Mouse (Mus musculus) embryonic facial prominence, embryonic 15.5 days (tissue): Measurements from ENCODE around the gene Pih1d1. TPM values are rescaled to one million over a fixed set of nuclear protein-coding genes. Genes with fewer than 3 reads are reported as not detected.

Experiments
- ATAC-seq: fragments of 200-750 bp; cut with Nextera tagmentation; 2 replicates; pipeline ENCODE4 v1.8.0; 2017; ENCODE audit warnings: low read depth, moderate TSS enrichment; ENCODE audit not compliant: insufficient number of reproducible peaks, low FRiP score, low TSS enrichment
- H3K27ac ChIP-seq: fragments of 300-500 bp; sonication (generic); replicated peaks from 2 replicates; pipeline ENCODE4 v1.5.1; 2015; ENCODE audit warnings: mild to moderate bottlenecking, inconsistent platforms
- H3K27me3 ChIP-seq: fragments of 300-500 bp; sonication (generic); 2 replicates; pipeline ENCODE4 v1.6.1; 2015; ENCODE audit warnings: inconsistent platforms
- H3K36me3 ChIP-seq: fragments of 300-500 bp; sonication (generic); 2 replicates; pipeline ENCODE4 v1.6.1; 2015; ENCODE audit warnings: mild to moderate bottlenecking, inconsistent platforms
- H3K4me1 ChIP-seq: fragments of 300-500 bp; sonication (generic); 2 replicates; pipeline ENCODE4 v1.6.1; 2015; ENCODE audit warnings: inconsistent platforms
- H3K4me2 ChIP-seq: fragments of 300-500 bp; sonication (generic); replicated peaks from 2 replicates; pipeline ENCODE4 v1.6.1; 2015; ENCODE audit warnings: mild to moderate bottlenecking, inconsistent platforms
- H3K4me3 ChIP-seq: fragments of 300-500 bp; sonication (generic); replicated peaks from 2 replicates; pipeline ENCODE4 v1.5.1; 2015; ENCODE audit warnings: mild to moderate bottlenecking, inconsistent platforms
- H3K9ac ChIP-seq: fragments of 300-500 bp; sonication (generic); 2 replicates; pipeline ENCODE4 v1.6.1; 2015; ENCODE audit warnings: inconsistent platforms
- H3K9me3 ChIP-seq: fragments of 300-500 bp; sonication (generic); replicated peaks from 2 replicates; pipeline ENCODE4 v1.6.1; 2016; ENCODE audit warnings: inconsistent platforms
- WGBS: fragments of 180-500 bp; shearing (Covaris S2); methylation state at CpG from one replicate; pipeline ENCODE4 v1.1.7; 2015; 5-methylcytosine and 5-hydroxymethylcytosine counted together
- microRNA counts: library from miRNA; unstranded; fragments of <30 nt; microRNA quantifications from one replicate; lab custom pipeline; 2016
- microRNA-seq: library from miRNA; unstranded; fragments of <30 nt; microRNA quantifications from one replicate; pipeline ENCODE4, GENCODE M21; 2016; ENCODE audit warnings: borderline number of aligned reads
- polyA plus RNA-seq: library from polyadenylated mRNA; unstranded; fragments of >200 nt; fragmentation: Nextera tagmentation; extraction: Ambion mirVana; gene quantifications from 2 replicates; pipeline ENCODE4 v1.2.1, GENCODE M21; 2015

Pih1d1 gene
- polyA plus RNA-seq, 1 experiment from 2014 or later: 87.5 TPM

GRCm38 (mm10) chr7:45195341-45196175, 41.5 kb downstream of the Pih1d1 start:
- Histone ChIP-seq H3K4me3 (no peak overlapping the region), H3K27ac (no peak overlapping the region), H3K36me3 (no peaks in the 10 kb centered on the region), H3K27me3 (peaks cover 5% of the 10 kb centered on the region; the same call in 1 of the 2 replicates), H3K9me3 (no peaks in the 10 kb centered on the region), H3K4me1 (peaks cover 18% of the 10 kb centered on the region), H3K9ac (0 out of 2 replicates have a peak overlapping the region, but pooled peaks have one; percentile 21), H3K4me2 (no peak overlapping the region)
- 60% methylated on average over 13 of the region's 13 CpGs for WGBS
- ATAC-seq: no peak

- Histone ChIP-seq H3K4me3 (no peak overlapping the region), H3K27me3 (peaks cover under 1% of the 10 kb centered on the region; the same call in 1 of the 2 replicates), H3K36me3 (no peaks in the 10 kb centered on the region), H3K27ac (no peak overlapping the region), H3K4me1 (peaks cover 18% of the 10 kb centered on the region), H3K9ac (0 out of 2 replicates have a peak overlapping the region, but pooled peaks have one; percentile 21), H3K9me3 (no peaks in the 10 kb centered on the region), H3K4me2 (no peak overlapping the region)
- 77% methylated on average over 4 of the region's 4 CpGs for WGBS
- ATAC-seq: no peak
Measured at GRCm38 (mm10) chr7:45196176-45196535, 42.1 kb downstream of the Pih1d1 start.

DNA sequence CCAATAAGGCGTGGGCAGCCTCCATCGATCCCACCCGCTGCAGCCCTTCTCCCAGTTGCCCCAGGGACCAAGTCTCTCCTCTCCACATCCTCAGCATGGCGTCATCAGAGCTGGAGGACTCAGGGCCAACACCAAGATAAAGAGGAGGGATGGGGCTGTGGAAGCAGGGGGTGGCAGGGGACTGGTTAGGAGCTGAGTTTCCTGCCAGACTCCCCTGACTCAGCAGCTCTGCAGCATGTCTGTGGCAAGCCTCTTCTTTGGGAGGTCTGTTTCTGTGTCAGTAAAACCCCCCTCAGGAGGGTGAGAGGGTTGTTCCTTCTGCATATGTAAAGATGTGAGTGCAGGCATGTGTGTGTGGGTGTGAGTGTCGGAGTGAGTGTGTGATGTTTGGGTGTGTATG, 42.9 kb downstream of the Pih1d1 start:
- no peak for ATAC-seq
- Histone ChIP-seq H3K27ac (no peak overlapping the region), H3K4me3 (no peak overlapping the region), H3K36me3 (no peaks in the 10 kb centered on the region), H3K4me2 (no peak overlapping the region), H3K27me3 (no peaks in the 10 kb centered on the region; the same call in 1 of the 2 replicates), H3K9ac (no peak overlapping the region), H3K9me3 (no peaks in the 10 kb centered on the region), H3K4me1 (peaks cover 12% of the 10 kb centered on the region; the same call in 1 of the 2 replicates)
- WGBS: 59% methylated on average over 5 of the region's 5 CpGs

DNA sequence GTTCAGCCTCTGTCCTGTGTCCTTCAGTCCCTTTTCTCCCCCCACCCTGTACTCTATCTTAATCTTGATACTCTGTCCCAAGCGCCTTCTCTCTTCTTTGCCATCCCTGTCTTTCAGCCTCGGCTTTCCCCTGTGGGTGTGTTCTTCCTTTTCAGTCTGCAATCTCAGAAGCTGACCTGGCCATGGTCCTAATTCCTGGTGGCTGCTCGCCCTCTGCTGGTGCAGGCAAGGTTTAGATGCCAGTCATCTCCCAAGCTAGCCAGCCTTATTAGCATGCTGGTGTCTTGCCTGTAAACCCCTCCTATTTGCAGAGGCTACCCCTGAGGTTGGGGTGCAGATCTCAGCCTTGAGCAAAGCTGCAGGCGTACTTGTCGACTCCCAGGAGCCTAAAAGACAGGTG, 44.3 kb downstream of the Pih1d1 start:
- WGBS: 10% methylated on average over 5 of the region's 5 CpGs
- no peak overlapping the region for H3K4me3 ChIP-seq
- H3K4me2 ChIP-seq: no peak overlapping the region
- H3K27ac ChIP-seq: no peak overlapping the region
- no peaks in the 10 kb centered on the region for H3K9me3 ChIP-seq
- H3K27me3 ChIP-seq: peaks cover 4% of the 10 kb centered on the region
- H3K36me3 ChIP-seq: no peaks in the 10 kb centered on the region
- H3K4me1 ChIP-seq: 0 out of 2 replicates have a peak, but pooled peaks cover 10% of the 10 kb centered on the region
- no peak for ATAC-seq
- no peak overlapping the region for H3K9ac ChIP-seq

GRCm38 (mm10) chr7:45198961-45199360, 44.9 kb downstream of the Pih1d1 start:
- Histone ChIP-seq H3K9ac (no peak overlapping the region), H3K27me3 (peaks cover 4% of the 10 kb centered on the region), H3K4me3 (no peak overlapping the region), H3K36me3 (no peaks in the 10 kb centered on the region), H3K4me2 (no peak overlapping the region), H3K27ac (no peak overlapping the region), H3K9me3 (no peaks in the 10 kb centered on the region), H3K4me1 (0 out of 2 replicates have a peak, but pooled peaks cover 10% of the 10 kb centered on the region)
- ATAC-seq: no peak
- WGBS: 76% methylated on average over 11 of the region's 11 CpGs

GRCm38 (mm10) chr7:45202654-45203053, 48.6 kb downstream of the Pih1d1 start:
- no peak for ATAC-seq
- Histone ChIP-seq H3K36me3 (no peaks in the 10 kb centered on the region), H3K27ac (no peak overlapping the region), H3K4me3 (no peak overlapping the region), H3K27me3 (peaks cover 4% of the 10 kb centered on the region; the same call in 1 of the 2 replicates), H3K4me2 (no peak overlapping the region), H3K9me3 (no peaks in the 10 kb centered on the region), H3K9ac (no peak overlapping the region), H3K4me1 (0 out of 2 replicates have a peak, but pooled peaks cover 16% of the 10 kb centered on the region)
- WGBS: 50% methylated on average over 10 of the region's 10 CpGs

DNA sequence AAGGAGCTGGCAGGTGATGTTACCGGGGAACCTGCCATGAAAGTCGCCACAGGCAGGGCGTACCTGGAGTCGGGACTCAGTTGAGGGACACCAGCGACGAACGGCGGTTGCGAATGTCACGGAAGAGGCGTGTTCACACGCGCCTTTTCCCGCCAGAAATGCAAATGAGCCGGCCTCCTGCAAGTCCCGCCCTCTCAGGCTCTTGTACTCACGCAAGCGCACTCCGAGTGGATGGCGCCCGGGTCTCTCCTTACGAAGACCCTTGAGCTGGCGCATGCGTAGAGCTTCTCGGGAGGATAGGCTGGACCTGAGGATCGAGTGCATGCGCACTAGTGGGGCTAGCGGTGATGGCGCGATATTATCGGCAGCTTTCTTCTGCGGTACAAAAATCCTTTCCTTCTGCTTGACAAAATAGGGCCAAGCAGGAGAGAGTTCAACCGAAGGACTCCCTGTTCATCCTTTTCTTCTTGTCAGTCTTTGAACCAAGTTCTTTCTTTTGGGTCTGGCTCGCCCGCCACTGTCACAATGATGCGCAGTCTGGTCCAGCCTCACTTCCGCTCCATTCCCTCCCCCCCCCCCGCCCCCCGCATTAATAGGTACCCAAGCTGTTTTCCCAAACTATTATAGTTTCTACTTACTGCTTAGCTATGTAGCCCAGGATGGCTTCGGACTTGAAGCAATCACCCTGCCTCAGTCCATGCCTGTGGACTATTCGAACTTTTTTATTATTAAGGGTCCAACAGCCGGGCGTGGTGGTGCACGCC, 50.5 kb downstream of the Pih1d1 start, which contains the start of gene Ccdc155:
TSS of gene Ccdc155 (minus strand) at position 513 of the 764 bp plus-strand sequence.
- peak; percentile 95 for ATAC-seq
- Histone ChIP-seq H3K36me3 (no peaks in the 10 kb centered on the region), H3K9me3 (no peaks in the 10 kb centered on the region), H3K4me2 (peak within 1 kb of the TSS; percentile 56), H3K27me3 (peaks cover 4% of the 10 kb centered on the region; the same call in 1 of the 2 replicates), H3K9ac (no peak within 1 kb of the TSS; the same call in 1 of the 2 replicates), H3K4me1 (0 out of 2 replicates have a peak, but pooled peaks cover 6% of the 10 kb centered on the region), H3K4me3 (peak within 1 kb of the TSS; percentile 49), H3K27ac (no peak within 1 kb of the TSS)
- WGBS: 7% methylated on average over 44 of the region's 44 CpGs

DNA sequence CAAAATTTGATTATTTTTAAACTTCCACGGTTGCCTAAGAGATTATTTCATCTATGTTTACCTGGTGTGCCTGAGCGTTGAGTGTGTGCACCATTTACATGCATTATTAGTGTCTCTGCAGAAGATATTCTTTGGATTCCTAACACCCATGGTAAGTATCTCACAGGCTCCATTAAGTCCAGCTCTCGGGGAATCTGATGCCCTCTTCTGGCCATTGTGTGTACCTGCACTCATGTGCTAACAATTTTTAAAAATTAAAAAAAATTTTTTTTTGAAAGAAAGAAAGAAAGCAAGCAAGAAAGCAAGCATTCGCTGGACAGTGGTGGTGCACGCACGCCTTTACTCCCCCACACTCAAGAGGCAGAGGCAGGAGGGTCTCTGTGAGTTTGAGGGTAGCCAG, 54.2 kb downstream of the Pih1d1 start:
- H3K9me3 ChIP-seq: no peaks in the 10 kb centered on the region
- ATAC-seq: no peak
- no peak overlapping the region for H3K9ac ChIP-seq
- no peak overlapping the region for H3K4me3 ChIP-seq
- H3K27ac ChIP-seq: no peak overlapping the region
- no peak overlapping the region for H3K4me2 ChIP-seq
- no peaks in the 10 kb centered on the region for H3K36me3 ChIP-seq
- peaks cover 9% of the 10 kb centered on the region; the same call in 1 of the 2 replicates for H3K4me1 ChIP-seq
- H3K27me3 ChIP-seq: peaks cover 20% of the 10 kb centered on the region
- WGBS: 79% methylated on average over 6 of the region's 6 CpGs

MicroRNAs encoded within 50 kb of the gene (microRNA counts, 519-probe panel; counts per million panel counts)
- microRNA mmu-miR-150 (lab: Ali Mortazavi, UCI): 2,235 counts per million, percentile 50 among the panel's probes with 10 or more counts

Small RNAs within 50 kb of the gene (microRNA-seq; reads per million reads assigned to microRNA genes)
- gene Mir150 (16.2 reads per million, percentile 33 among the genes with 10 or more reads in this experiment), gene Mir5121 (10.7 reads per million, percentile 30 among the genes with 10 or more reads in this experiment), gene Mir7055 (not detected)

Other genes starting within 250 kb of the Pih1d1 start
- 73.0 and 76.2 TPM in 2 replicates for gene Ap2a1, start 224.8 kb upstream of the Pih1d1 start, polyA plus RNA-seq
- 0.23 TPM in 1 of 2 replicates, not detected in the other for gene Tsks, start 211.1 kb upstream of the Pih1d1 start, polyA plus RNA-seq
- gene Cpt1c, start 179.5 kb upstream of the Pih1d1 start, polyA plus RNA-seq: 30.0 and 35.8 TPM in 2 replicates
- gene Prmt1, start 167.7 kb upstream of the Pih1d1 start, polyA plus RNA-seq: 455 and 479 TPM in 2 replicates
- gene Irf3, start 156.7 kb upstream of the Pih1d1 start, polyA plus RNA-seq: 109 and 110 TPM in 2 replicates
- 59.1 and 67.7 TPM in 2 replicates for gene Bcl2l12, start 155.6 kb upstream of the Pih1d1 start, polyA plus RNA-seq
- gene Scaf1, start 137.9 kb upstream of the Pih1d1 start, polyA plus RNA-seq: 40.7 and 41.9 TPM in 2 replicates
- 41.3 and 47.6 TPM in 2 replicates for gene Rras, start 136.3 kb upstream of the Pih1d1 start, polyA plus RNA-seq
- 11.9 and 12.1 TPM in 2 replicates for gene Prr12, start 101.4 kb upstream of the Pih1d1 start, polyA plus RNA-seq
- 68.5 and 73.6 TPM in 2 replicates for gene Nosip, start 91.9 kb upstream of the Pih1d1 start, polyA plus RNA-seq
- gene Prrg2, start 91.6 kb upstream of the Pih1d1 start, polyA plus RNA-seq: 26.0 and 26.9 TPM in 2 replicates
- 520 and 531 TPM in 2 replicates for gene Rcn3, start 62.1 kb upstream of the Pih1d1 start, polyA plus RNA-seq
- gene Fcgrt, start 50.5 kb upstream of the Pih1d1 start, polyA plus RNA-seq: 126 and 135 TPM in 2 replicates
- gene Rps11, start 29.9 kb upstream of the Pih1d1 start, polyA plus RNA-seq: 1,509 and 1,523 TPM in 2 replicates
- 1,369 and 1,440 TPM in 2 replicates for gene Rpl13a, start 25.5 kb upstream of the Pih1d1 start, polyA plus RNA-seq
- 0.12 and 0.37 TPM in 2 replicates for gene Gm45713, start 18.1 kb upstream of the Pih1d1 start, polyA plus RNA-seq
- gene Flt3l, start 17.9 kb upstream of the Pih1d1 start, polyA plus RNA-seq: 2.6 and 3.4 TPM in 2 replicates
- gene Aldh16a1, start 281 bp downstream of the Pih1d1 start, polyA plus RNA-seq: 43.7 and 47.1 TPM in 2 replicates
- gene Slc17a7, start 9.6 kb downstream of the Pih1d1 start, polyA plus RNA-seq: 0.33 and 0.39 TPM in 2 replicates
- 5.5 and 13.4 TPM in 2 replicates for gene Gfy, start 25.3 kb downstream of the Pih1d1 start, polyA plus RNA-seq
- not detected in 2 replicates for gene Pth2, start 26.7 kb downstream of the Pih1d1 start, polyA plus RNA-seq
- gene Ccdc155, start 50.6 kb downstream of the Pih1d1 start, polyA plus RNA-seq: 1.00 and 1.1 TPM in 2 replicates
- 30.7 and 38.5 TPM in 2 replicates for gene Dkkl1, start 57.8 kb downstream of the Pih1d1 start, polyA plus RNA-seq
- gene Tead2, start 61.5 kb downstream of the Pih1d1 start, polyA plus RNA-seq: 141 and 148 TPM in 2 replicates
- 4.8 and 4.9 TPM in 2 replicates for gene Cd37, start 84.8 kb downstream of the Pih1d1 start, polyA plus RNA-seq
- gene Slc6a16, start 86.8 kb downstream of the Pih1d1 start, polyA plus RNA-seq: 0.13 and 0.27 TPM in 2 replicates
- gene Slc6a21, start 123.2 kb downstream of the Pih1d1 start, polyA plus RNA-seq: not detected in 2 replicates
- 21.9 and 23.9 TPM in 2 replicates for gene Trpm4, start 179.5 kb downstream of the Pih1d1 start, polyA plus RNA-seq
- gene Hrc, start 181.0 kb downstream of the Pih1d1 start, polyA plus RNA-seq: 8.7 and 10.6 TPM in 2 replicates
- 8.5 and 10.1 TPM in 2 replicates for gene Ppfia3, start 212.7 kb downstream of the Pih1d1 start, polyA plus RNA-seq
- gene Lin7b, start 216.3 kb downstream of the Pih1d1 start, polyA plus RNA-seq: 3.8 and 4.0 TPM in 2 replicates
- gene Snrnp70, start 241.4 kb downstream of the Pih1d1 start, polyA plus RNA-seq: 212 and 214 TPM in 2 replicates